Mouse (Mus musculus) limb, embryonic 13.5 days (tissue): ENCODE measurements at regions not wholly inside any gene's neighbourhood (a gene's known extent, or its start where the extent isn't known, plus 50 kb on each side); places are given as distances from the start of the nearest gene placed in this dataset.

ENCODE experiments used
- ATAC-seq: fragments of 200-750 bp; cut with Nextera tagmentation; 2 replicates; pipeline ENCODE4 v1.8.0; 2017; ENCODE audit warnings: low read depth, moderate number of reproducible peaks, moderate TSS enrichment; ENCODE audit not compliant: low FRiP score
- H3K27ac ChIP-seq: fragments of 300-500 bp; sonication (generic); 2 replicates; pipeline ENCODE4 v1.5.1; 2015; ENCODE audit warnings: inconsistent platforms, mild to moderate bottlenecking, moderate library complexity
- H3K27me3 ChIP-seq: fragments of 300-500 bp; sonication (generic); 2 replicates; pipeline ENCODE4 v1.6.1; 2015; ENCODE audit warnings: mild to moderate bottlenecking, inconsistent platforms
- H3K36me3 ChIP-seq: fragments of 300-500 bp; sonication (generic); 2 replicates; pipeline ENCODE4 v1.6.1; 2015; ENCODE audit warnings: inconsistent platforms, mild to moderate bottlenecking, moderate library complexity
- H3K4me1 ChIP-seq: fragments of 300-500 bp; sonication (generic); 2 replicates; pipeline ENCODE4 v1.6.1; 2015; ENCODE audit warnings: inconsistent platforms
- H3K4me2 ChIP-seq: fragments of 300-500 bp; sonication (generic); replicated peaks from 2 replicates; pipeline ENCODE4 v1.6.1; 2015; ENCODE audit warnings: inconsistent platforms, mild to moderate bottlenecking, moderate library complexity
- H3K4me3 ChIP-seq: fragments of 300-500 bp; sonication (generic); 2 replicates; pipeline ENCODE4 v1.5.1; 2015; ENCODE audit warnings: moderate library complexity, mild to moderate bottlenecking, inconsistent platforms
- H3K9ac ChIP-seq: fragments of 300-500 bp; sonication (generic); 2 replicates; pipeline ENCODE4 v1.6.1; 2015; ENCODE audit warnings: mild to moderate bottlenecking, inconsistent platforms
- H3K9me3 ChIP-seq: fragments of 300-500 bp; sonication (generic); 2 replicates; pipeline ENCODE4 v1.6.1; 2016; ENCODE audit warnings: inconsistent platforms
- WGBS: fragments of 180-500 bp; shearing (Covaris S2); methylation state at CpG from one replicate; pipeline ENCODE4 v1.1.7; 2015; 5-methylcytosine and 5-hydroxymethylcytosine counted together

- ATAC-seq: no peak
- 57% methylated on average over 3 of the region's 3 CpGs for WGBS
- H3K4me3 ChIP-seq: no peak overlapping the region
- H3K4me2 ChIP-seq: no peak overlapping the region
- peaks cover 2% of the 10 kb centered on the region; the same call in 1 of the 2 replicates for H3K4me1 ChIP-seq
- no peak overlapping the region for H3K27ac ChIP-seq
- no peaks in the 10 kb centered on the region for H3K9me3 ChIP-seq
- no peaks in the 10 kb centered on the region for H3K36me3 ChIP-seq
- H3K9ac ChIP-seq: no peak overlapping the region
- H3K27me3 ChIP-seq: no peaks in the 10 kb centered on the region
Measured at GRCm38 (mm10) chr17:62305140-62305539, 576.0 kb downstream of the Efna5 start.

GRCm38 (mm10) chr17:62304073-62304472, 577.0 kb downstream of the Efna5 start:
- Histone ChIP-seq H3K9me3 (no peaks in the 10 kb centered on the region), H3K4me3 (no peak overlapping the region), H3K27me3 (no peaks in the 10 kb centered on the region), H3K4me2 (no peak overlapping the region), H3K9ac (no peak overlapping the region), H3K4me1 (peaks cover 10% of the 10 kb centered on the region; the same call in 1 of the 2 replicates), H3K27ac (no peak overlapping the region), H3K36me3 (no peaks in the 10 kb centered on the region)
- 90% methylated on average over 3 of the region's 3 CpGs for WGBS
- ATAC-seq: no peak

- Histone ChIP-seq H3K9me3 (no peaks in the 10 kb centered on the region), H3K27me3 (no peaks in the 10 kb centered on the region), H3K27ac (no peak overlapping the region), H3K9ac (no peak overlapping the region), H3K4me3 (no peak overlapping the region), H3K4me2 (peak overlapping the region; percentile 41; the same call in 1 of the 2 replicates), H3K4me1 (peaks cover 10% of the 10 kb centered on the region; the same call in 1 of the 2 replicates), H3K36me3 (no peaks in the 10 kb centered on the region)
- ATAC-seq: no peak; the same call in 1 of the 2 replicates
- 23% methylated on average over 9 of the region's 9 CpGs for WGBS
Measured at GRCm38 (mm10) chr17:62299875-62300274, 581.2 kb downstream of the Efna5 start.

GRCm38 (mm10) chr17:62297393-62298060, 583.6 kb downstream of the Efna5 start:
- H3K4me2 ChIP-seq: no peak overlapping the region
- ATAC-seq: peak; percentile 36; the same call in 1 of the 2 replicates
- H3K36me3 ChIP-seq: no peaks in the 10 kb centered on the region
- H3K4me3 ChIP-seq: no peak overlapping the region
- H3K27me3 ChIP-seq: no peaks in the 10 kb centered on the region
- H3K9ac ChIP-seq: no peak overlapping the region
- peaks cover 10% of the 10 kb centered on the region; the same call in 1 of the 2 replicates for H3K4me1 ChIP-seq
- WGBS: 78% methylated on average over 7 of the region's 7 CpGs
- H3K27ac ChIP-seq: no peak overlapping the region
- no peaks in the 10 kb centered on the region for H3K9me3 ChIP-seq

GRCm38 (mm10) chr17:62295412-62295811, 585.7 kb downstream of the Efna5 start:
- Histone ChIP-seq H3K36me3 (no peaks in the 10 kb centered on the region), H3K27ac (no peak overlapping the region), H3K9ac (no peak overlapping the region), H3K4me3 (no peak overlapping the region), H3K27me3 (no peaks in the 10 kb centered on the region), H3K4me2 (no peak overlapping the region), H3K4me1 (peaks cover 10% of the 10 kb centered on the region; the same call in 1 of the 2 replicates), H3K9me3 (no peaks in the 10 kb centered on the region)
- ATAC-seq: no peak

- Histone ChIP-seq H3K4me3 (no peak overlapping the region), H3K9me3 (no peaks in the 10 kb centered on the region), H3K27ac (no peak overlapping the region), H3K4me1 (no peaks in the 10 kb centered on the region), H3K27me3 (no peaks in the 10 kb centered on the region), H3K36me3 (no peaks in the 10 kb centered on the region), H3K9ac (no peak overlapping the region), H3K4me2 (no peak overlapping the region)
- 81% methylated on average over 5 of the region's 5 CpGs for WGBS
- no peak for ATAC-seq
Measured at GRCm38 (mm10) chr17:62292703-62293102, 588.4 kb downstream of the Efna5 start.

GRCm38 (mm10) chr17:62287666-62288065, 593.5 kb downstream of the Efna5 start:
- Histone ChIP-seq H3K4me2 (no peak overlapping the region), H3K4me1 (no peaks in the 10 kb centered on the region), H3K4me3 (no peak overlapping the region), H3K27me3 (no peaks in the 10 kb centered on the region), H3K36me3 (no peaks in the 10 kb centered on the region), H3K9ac (no peak overlapping the region), H3K9me3 (no peaks in the 10 kb centered on the region), H3K27ac (no peak overlapping the region)
- ATAC-seq: no peak

GRCm38 (mm10) chr17:62287127-62287526, 594.0 kb downstream of the Efna5 start:
- H3K9ac ChIP-seq: no peak overlapping the region
- H3K27me3 ChIP-seq: no peaks in the 10 kb centered on the region
- H3K4me2 ChIP-seq: no peak overlapping the region
- WGBS: 73% methylated on average over 4 of the region's 4 CpGs
- no peaks in the 10 kb centered on the region for H3K4me1 ChIP-seq
- no peaks in the 10 kb centered on the region for H3K9me3 ChIP-seq
- no peak overlapping the region for H3K4me3 ChIP-seq
- no peak for ATAC-seq
- no peak overlapping the region for H3K27ac ChIP-seq
- H3K36me3 ChIP-seq: no peaks in the 10 kb centered on the region

- no peak overlapping the region for H3K27ac ChIP-seq
- H3K9me3 ChIP-seq: no peaks in the 10 kb centered on the region
- H3K27me3 ChIP-seq: no peaks in the 10 kb centered on the region
- 61% methylated on average over 12 of the region's 12 CpGs for WGBS
- no peaks in the 10 kb centered on the region for H3K36me3 ChIP-seq
- no peak overlapping the region for H3K4me2 ChIP-seq
- no peak overlapping the region for H3K4me3 ChIP-seq
- H3K9ac ChIP-seq: no peak overlapping the region
- no peak for ATAC-seq
- no peaks in the 10 kb centered on the region for H3K4me1 ChIP-seq
Measured at GRCm38 (mm10) chr17:62286086-62287080, 594.7 kb downstream of the Efna5 start.

- Histone ChIP-seq H3K36me3 (no peaks in the 10 kb centered on the region), H3K27ac (no peak overlapping the region), H3K4me2 (no peak overlapping the region), H3K4me3 (no peak overlapping the region), H3K4me1 (peaks cover 12% of the 10 kb centered on the region), H3K27me3 (no peaks in the 10 kb centered on the region), H3K9me3 (no peaks in the 10 kb centered on the region), H3K9ac (no peak overlapping the region)
- 28% methylated on average over 3 of the region's 3 CpGs for WGBS
- no peak for ATAC-seq
Measured at GRCm38 (mm10) chr17:62280201-62280600, 600.9 kb downstream of the Efna5 start.

- Histone ChIP-seq H3K4me1 (no peaks in the 10 kb centered on the region), H3K9ac (no peak overlapping the region), H3K4me3 (no peak overlapping the region), H3K4me2 (no peak overlapping the region), H3K36me3 (no peaks in the 10 kb centered on the region), H3K27me3 (no peaks in the 10 kb centered on the region), H3K27ac (no peak overlapping the region), H3K9me3 (no peaks in the 10 kb centered on the region)
- WGBS: 48% methylated on average over 7 of the region's 7 CpGs
- peak; percentile 66; the same call in 1 of the 2 replicates for ATAC-seq
Measured at GRCm38 (mm10) chr17:62271399-62271798, 609.7 kb downstream of the Efna5 start.

- no peak overlapping the region for H3K4me3 ChIP-seq
- H3K27ac ChIP-seq: no peak overlapping the region
- no peak overlapping the region for H3K9ac ChIP-seq
- ATAC-seq: no peak
- H3K9me3 ChIP-seq: no peaks in the 10 kb centered on the region
- WGBS: 91% methylated on average over 4 of the region's 4 CpGs
- no peaks in the 10 kb centered on the region for H3K4me1 ChIP-seq
- no peaks in the 10 kb centered on the region for H3K27me3 ChIP-seq
- no peak overlapping the region for H3K4me2 ChIP-seq
- no peaks in the 10 kb centered on the region for H3K36me3 ChIP-seq
Measured at GRCm38 (mm10) chr17:62269279-62269678, 611.8 kb downstream of the Efna5 start.
